Mouse (Mus musculus): Measurements from ENCODE around the gene Nav1. TPM values are rescaled to one million over a fixed set of nuclear protein-coding genes. Genes with fewer than 3 reads are reported as not detected.

Gene Nav1
- polyA plus RNA-seq, 1 experiment from 2014 or later, result 38.1 TPM

DNA sequence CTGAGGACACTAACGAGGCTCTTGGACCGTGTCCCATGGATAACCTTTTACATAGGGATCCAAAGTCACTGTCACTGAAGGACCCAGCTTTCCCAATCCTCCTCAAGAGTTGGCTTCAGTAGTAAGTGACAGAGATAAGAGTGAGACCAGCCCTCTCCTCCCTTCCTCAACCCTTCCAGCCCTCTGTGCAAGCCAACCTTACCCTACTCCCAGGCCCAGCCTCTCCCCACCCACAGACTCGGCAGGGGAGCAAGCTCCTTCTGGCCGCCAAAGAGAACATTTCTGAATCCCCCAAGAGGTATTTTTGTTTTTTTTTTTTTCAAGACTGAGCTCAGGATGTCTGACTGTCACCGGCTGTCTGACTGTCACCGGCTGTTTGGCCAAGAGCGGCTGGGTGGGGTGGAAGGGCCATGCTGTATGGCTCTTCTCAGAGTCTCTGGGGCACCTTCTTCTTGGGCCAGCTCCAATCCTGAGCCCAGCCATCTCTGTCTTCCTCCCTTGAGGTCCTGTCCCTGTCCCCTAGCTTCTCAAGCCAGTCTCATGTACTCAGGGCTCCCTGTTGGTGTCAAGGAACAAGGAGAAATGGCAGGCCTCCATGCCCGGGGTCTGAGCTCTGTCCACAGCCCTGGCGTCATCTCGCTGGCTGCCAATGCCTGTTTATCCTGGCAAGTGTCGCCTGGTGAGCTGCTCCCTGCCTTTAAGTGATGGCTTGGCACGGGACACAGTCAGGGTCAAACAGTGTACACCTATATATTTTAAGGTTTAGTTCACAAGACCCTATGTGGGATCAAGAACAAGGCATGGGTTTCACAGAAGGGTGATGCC lies 68.4 kb downstream of the Nav1 start:
- no peaks in the 10 kb centered on the region for H3K9me3 ChIP-seq
- no peaks in the 10 kb centered on the region for H3K27me3 ChIP-seq
- no peak for ATAC-seq
- H3K9ac ChIP-seq (replicated peaks), result no peak overlapping the region
- WGBS, result 84% methylated on average over 12 of the region's 12 CpGs
- H3K4me2 ChIP-seq (replicated peaks), result no peak overlapping the region
- no peak overlapping the region for H3K27ac ChIP-seq
- H3K4me3 ChIP-seq (replicated peaks), result no peak overlapping the region
- H3K36me3 ChIP-seq, result peaks cover 10% of the 10 kb centered on the region; the same call in 1 of the 2 replicates
- H3K4me1 ChIP-seq (replicated peaks), result peaks cover 18% of the 10 kb centered on the region

DNA sequence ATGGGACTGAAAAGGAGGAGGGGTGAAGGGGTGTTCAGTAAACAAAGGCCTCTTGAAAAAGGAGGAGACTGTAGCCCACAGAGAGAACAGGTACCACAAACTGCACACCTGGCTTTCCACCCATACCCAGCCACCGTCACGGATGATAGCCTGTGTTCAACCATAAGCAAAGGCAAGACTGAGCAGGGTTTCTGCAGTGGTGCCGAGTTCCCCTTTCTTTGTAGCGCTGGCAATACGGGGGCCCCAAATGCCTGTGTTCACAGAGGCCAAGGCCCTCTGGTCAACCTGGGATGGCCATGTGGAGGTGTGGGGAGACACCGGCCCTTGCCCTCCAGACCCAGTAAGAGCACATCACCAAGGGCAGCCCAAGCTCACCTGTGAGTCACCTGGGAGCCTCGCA lies 70.3 kb downstream of the Nav1 start:
- WGBS, result 97% methylated on average over 7 of the region's 7 CpGs
- H3K4me1 ChIP-seq (replicated peaks), result peaks cover 9% of the 10 kb centered on the region; the same call in 1 of the 2 replicates
- H3K36me3 ChIP-seq, result peaks cover 22% of the 10 kb centered on the region
- no peak overlapping the region for H3K4me3 ChIP-seq (replicated peaks)
- no peak for ATAC-seq
- H3K4me2 ChIP-seq (replicated peaks), result no peak overlapping the region
- H3K9ac ChIP-seq (replicated peaks), result no peak overlapping the region
- H3K9me3 ChIP-seq, result no peaks in the 10 kb centered on the region
- H3K27ac ChIP-seq, result no peak overlapping the region
- H3K27me3 ChIP-seq, result no peaks in the 10 kb centered on the region

- no peaks in the 10 kb centered on the region for H3K9me3 ChIP-seq
- no peaks in the 10 kb centered on the region for H3K27me3 ChIP-seq
- no peak overlapping the region for H3K27ac ChIP-seq
- no peak overlapping the region for H3K4me3 ChIP-seq (replicated peaks)
- no peak for ATAC-seq
- peaks cover 9% of the 10 kb centered on the region; the same call in 1 of the 2 replicates for H3K4me1 ChIP-seq (replicated peaks)
- H3K9ac ChIP-seq (replicated peaks), result no peak overlapping the region
- peaks cover 27% of the 10 kb centered on the region for H3K36me3 ChIP-seq
- WGBS, result 77% methylated on average over 2 of the region's 2 CpGs
- no peak overlapping the region for H3K4me2 ChIP-seq (replicated peaks)
These were observed 70.8 kb downstream of the Nav1 start for GRCm38 (mm10) chr1:135536326-135536725.

GRCm38 (mm10) chr1:135535256-135535655 lies 71.8 kb downstream of the Nav1 start:
- Histone ChIP-seq H3K9ac (replicated peaks) (no peak overlapping the region), H3K4me3 (replicated peaks) (no peak overlapping the region), H3K36me3 (peaks cover 33% of the 10 kb centered on the region), H3K4me1 (replicated peaks) (peaks cover 9% of the 10 kb centered on the region; the same call in 1 of the 2 replicates), H3K27me3 (no peaks in the 10 kb centered on the region), H3K27ac (no peak overlapping the region), H3K9me3 (no peaks in the 10 kb centered on the region), H3K4me2 (replicated peaks) (no peak overlapping the region)
- no peak for ATAC-seq
- WGBS, result 51% methylated on average over 4 of the region's 4 CpGs

GRCm38 (mm10) chr1:135534782-135535181 lies 72.3 kb downstream of the Nav1 start:
- no peak overlapping the region for H3K4me3 ChIP-seq (replicated peaks)
- peaks cover 33% of the 10 kb centered on the region for H3K36me3 ChIP-seq
- no peaks in the 10 kb centered on the region for H3K27me3 ChIP-seq
- no peak overlapping the region for H3K4me2 ChIP-seq (replicated peaks)
- no peak overlapping the region for H3K27ac ChIP-seq
- ATAC-seq, result no peak
- H3K4me1 ChIP-seq (replicated peaks), result peaks cover 7% of the 10 kb centered on the region; the same call in 1 of the 2 replicates
- WGBS, result 63% methylated on average over 4 of the region's 4 CpGs
- H3K9ac ChIP-seq (replicated peaks), result no peak overlapping the region
- H3K9me3 ChIP-seq, result no peaks in the 10 kb centered on the region

- Histone ChIP-seq H3K9me3 (no peaks in the 10 kb centered on the region), H3K4me1 (replicated peaks) (peaks cover 7% of the 10 kb centered on the region; the same call in 1 of the 2 replicates), H3K9ac (replicated peaks) (no peak overlapping the region), H3K27me3 (no peaks in the 10 kb centered on the region), H3K4me2 (replicated peaks) (no peak overlapping the region), H3K36me3 (peaks cover 33% of the 10 kb centered on the region), H3K27ac (no peak overlapping the region), H3K4me3 (replicated peaks) (no peak overlapping the region)
- WGBS, result 92% methylated on average over 4 of the region's 4 CpGs
- no peak for ATAC-seq
These were observed 73.0 kb downstream of the Nav1 start for GRCm38 (mm10) chr1:135534070-135534469.

DNA sequence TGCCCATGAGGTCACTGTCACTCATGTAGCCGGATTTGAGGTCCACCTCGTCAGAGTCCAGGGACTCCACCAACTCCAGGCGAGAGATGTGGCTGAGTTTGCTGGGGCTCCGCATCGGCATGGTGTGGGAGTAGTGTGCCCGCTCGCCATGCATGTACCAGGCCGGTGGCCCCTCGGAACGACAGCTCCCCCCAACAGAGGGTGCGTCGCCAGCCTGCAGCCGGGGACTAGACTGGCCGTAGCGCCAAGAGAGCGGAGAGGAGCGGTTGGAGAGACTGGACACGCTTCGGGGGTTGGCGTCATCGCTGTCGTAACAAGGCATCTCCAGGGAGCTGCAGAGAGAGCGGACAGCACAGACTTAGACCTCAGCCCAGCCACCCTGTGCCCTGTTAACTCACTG lies 74.7 kb downstream of the Nav1 start:
- no peak for ATAC-seq
- 88% methylated on average over 23 of the region's 23 CpGs for WGBS
- H3K27ac ChIP-seq, result no peak overlapping the region
- no peak overlapping the region for H3K4me3 ChIP-seq (replicated peaks)
- peaks cover 44% of the 10 kb centered on the region for H3K36me3 ChIP-seq
- H3K9ac ChIP-seq (replicated peaks), result no peak overlapping the region
- peaks cover 5% of the 10 kb centered on the region; the same call in 1 of the 2 replicates for H3K4me1 ChIP-seq (replicated peaks)
- H3K9me3 ChIP-seq, result no peaks in the 10 kb centered on the region
- no peak overlapping the region for H3K4me2 ChIP-seq (replicated peaks)
- no peaks in the 10 kb centered on the region for H3K27me3 ChIP-seq

GRCm38 (mm10) chr1:135531981-135532380 lies 75.1 kb downstream of the Nav1 start:
- no peak overlapping the region for H3K27ac ChIP-seq
- ATAC-seq, result no peak
- 93% methylated on average over 6 of the region's 6 CpGs for WGBS
- H3K36me3 ChIP-seq, result peaks cover 42% of the 10 kb centered on the region
- peaks cover 5% of the 10 kb centered on the region; the same call in 1 of the 2 replicates for H3K4me1 ChIP-seq (replicated peaks)
- H3K9me3 ChIP-seq, result no peaks in the 10 kb centered on the region
- H3K4me2 ChIP-seq (replicated peaks), result no peak overlapping the region
- H3K27me3 ChIP-seq, result no peaks in the 10 kb centered on the region
- no peak overlapping the region for H3K4me3 ChIP-seq (replicated peaks)
- no peak overlapping the region for H3K9ac ChIP-seq (replicated peaks)

DNA sequence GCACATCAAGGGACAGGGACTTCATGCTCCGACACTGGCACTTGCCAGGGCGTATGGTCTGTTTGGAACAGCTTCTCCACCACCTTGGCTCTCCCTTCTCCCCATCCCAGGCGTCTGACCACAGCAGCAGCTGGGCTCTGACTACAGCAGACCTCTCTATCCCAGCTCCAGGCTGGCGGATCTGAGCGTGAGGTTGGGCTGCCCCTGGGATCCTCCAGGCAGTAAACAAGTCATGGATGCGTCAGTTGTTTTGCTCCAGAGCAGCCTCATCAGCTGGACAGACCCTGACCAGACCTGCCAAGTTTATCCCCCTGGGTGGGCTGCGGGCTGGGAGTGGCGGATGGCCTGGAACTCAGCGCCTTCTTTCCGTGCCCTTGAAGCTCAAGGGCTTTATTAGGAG lies 76.0 kb downstream of the Nav1 start:
- no peak for ATAC-seq
- H3K9me3 ChIP-seq, result no peaks in the 10 kb centered on the region
- 65% methylated on average over 10 of the region's 10 CpGs for WGBS
- H3K36me3 ChIP-seq, result peaks cover 37% of the 10 kb centered on the region
- H3K27ac ChIP-seq, result no peak overlapping the region
- no peak overlapping the region for H3K9ac ChIP-seq (replicated peaks)
- H3K4me3 ChIP-seq (replicated peaks), result no peak overlapping the region
- H3K4me2 ChIP-seq (replicated peaks), result no peak overlapping the region
- H3K4me1 ChIP-seq (replicated peaks), result peaks cover 5% of the 10 kb centered on the region; the same call in 1 of the 2 replicates
- no peaks in the 10 kb centered on the region for H3K27me3 ChIP-seq

DNA sequence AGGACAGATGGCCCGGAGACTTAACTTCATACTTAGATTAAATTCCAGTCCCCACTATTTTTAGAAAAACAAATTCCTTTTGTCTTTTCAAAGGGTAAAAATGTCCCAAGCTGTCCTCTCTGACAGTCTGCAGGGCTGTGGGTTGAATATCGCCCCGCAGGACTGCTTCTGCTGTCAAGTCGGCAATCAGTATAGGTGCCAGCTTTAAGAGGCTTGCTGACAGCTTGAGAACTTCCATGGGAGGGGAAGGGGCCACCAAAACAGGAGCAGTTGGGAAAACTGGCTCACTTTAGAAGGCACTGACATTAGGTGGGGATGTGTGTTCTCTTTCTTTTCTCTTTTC lies 82.6 kb downstream of the Nav1 start:
- Histone ChIP-seq H3K4me2 (replicated peaks) (no peak overlapping the region), H3K4me3 (replicated peaks) (no peak overlapping the region), H3K9me3 (no peaks in the 10 kb centered on the region), H3K4me1 (replicated peaks) (peaks cover under 1% of the 10 kb centered on the region; the same call in 1 of the 2 replicates), H3K27ac (no peak overlapping the region), H3K9ac (replicated peaks) (no peak overlapping the region), H3K36me3 (peaks cover 20% of the 10 kb centered on the region), H3K27me3 (no peaks in the 10 kb centered on the region)
- WGBS, result 75% methylated on average over 4 of the region's 4 CpGs
- ATAC-seq, result no peak

GRCm38 (mm10) chr1:135523780-135524517 lies 83.1 kb downstream of the Nav1 start:
- peaks cover 6% of the 10 kb centered on the region for H3K4me1 ChIP-seq (replicated peaks)
- no peak overlapping the region for H3K9ac ChIP-seq (replicated peaks)
- no peaks in the 10 kb centered on the region for H3K27me3 ChIP-seq
- no peaks in the 10 kb centered on the region for H3K9me3 ChIP-seq
- WGBS, result 81% methylated on average over 12 of the region's 12 CpGs
- H3K36me3 ChIP-seq, result peaks cover 20% of the 10 kb centered on the region
- no peak overlapping the region for H3K4me3 ChIP-seq (replicated peaks)
- ATAC-seq, result no peak
- no peak overlapping the region for H3K4me2 ChIP-seq (replicated peaks)
- no peak overlapping the region for H3K27ac ChIP-seq

DNA sequence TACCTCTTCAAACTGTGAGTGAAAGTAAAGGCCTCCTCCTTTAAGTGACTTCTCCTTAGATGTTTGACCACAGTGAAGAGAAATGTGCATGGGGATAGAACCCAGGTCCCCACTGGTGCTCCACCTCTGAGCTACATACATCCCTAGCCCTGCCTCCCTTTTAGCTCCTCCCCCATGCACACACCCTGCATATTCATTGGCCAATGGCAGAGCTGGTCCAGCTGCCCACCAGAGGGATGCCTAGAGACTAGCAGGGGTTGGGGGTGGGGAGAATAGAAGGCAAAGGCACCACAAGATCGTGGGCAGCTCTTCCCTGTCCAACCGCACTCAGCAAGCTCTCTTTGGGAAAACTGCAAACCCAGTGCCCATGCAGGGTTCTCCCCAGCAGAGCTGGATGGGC lies 83.8 kb downstream of the Nav1 start:
- no peak overlapping the region for H3K4me2 ChIP-seq (replicated peaks)
- H3K9me3 ChIP-seq, result no peaks in the 10 kb centered on the region
- peaks cover 16% of the 10 kb centered on the region for H3K36me3 ChIP-seq
- no peaks in the 10 kb centered on the region for H3K27me3 ChIP-seq
- WGBS, result 88% methylated on average over 2 of the region's 2 CpGs
- H3K4me3 ChIP-seq (replicated peaks), result no peak overlapping the region
- H3K4me1 ChIP-seq (replicated peaks), result peaks cover 12% of the 10 kb centered on the region
- no peak overlapping the region for H3K9ac ChIP-seq (replicated peaks)
- ATAC-seq, result no peak
- H3K27ac ChIP-seq, result no peak overlapping the region
